Mouse (Mus musculus): ENCODE measurements at regions not wholly inside any gene's neighbourhood (a gene's known extent, or its start where the extent isn't known, plus 50 kb on each side); places are given as distances from the start of the nearest gene placed in this dataset.
"Not testable (repeated sequence)": the region's sequence is repeated elsewhere in the genome, so short reads cannot be mapped to it uniquely, and the experiment has no call there.

- peaks cover 2% of the 10 kb centered on the region; the same call in 1 of the 2 replicates for H3K4me1 ChIP-seq (ENCODE audit: control insufficient read depth, insufficient read depth, low read length)
- H3K4me3 ChIP-seq (ENCODE audit: insufficient read depth, low read length): no peak overlapping the region
- TF ChIP-seq POLR2A (IDR thresholded peaks at IDR 0.05; ENCODE audit: extremely low read depth, insufficient read depth, low read length): no peak
- TF ChIP-seq CTCF (IDR thresholded peaks at IDR 0.05; ENCODE audit: extremely low read depth, insufficient read depth, low read length): no peak
- H3K27ac ChIP-seq (ENCODE audit: insufficient read depth, low read length): no peak overlapping the region
Observed at GRCm38 (mm10) chr8:103625166-103625890, 476.1 kb upstream of the Cdh5 start.

- Histone ChIP-seq H3K4me1 (ENCODE audit: control insufficient read depth, insufficient read depth, low read length) (peaks cover 2% of the 10 kb centered on the region; the same call in 1 of the 2 replicates), H3K27ac (ENCODE audit: insufficient read depth, low read length) (no peak overlapping the region), H3K4me3 (ENCODE audit: insufficient read depth, low read length) (no peak overlapping the region)
- TF ChIP-seq CTCF (IDR thresholded peaks at IDR 0.05; ENCODE audit: extremely low read depth, insufficient read depth, low read length): no peak
- TF ChIP-seq POLR2A (IDR thresholded peaks at IDR 0.05; ENCODE audit: extremely low read depth, insufficient read depth, low read length): no peak
Observed at GRCm38 (mm10) chr8:103626446-103626845, 475.0 kb upstream of the Cdh5 start.

GRCm38 (mm10) chr8:103632543-103632942 lies 468.9 kb upstream of the Cdh5 start:
- no peak for TF ChIP-seq CTCF (IDR thresholded peaks at IDR 0.05; ENCODE audit: extremely low read depth, insufficient read depth, low read length)
- no peak for TF ChIP-seq POLR2A (IDR thresholded peaks at IDR 0.05; ENCODE audit: extremely low read depth, insufficient read depth, low read length)
- Histone ChIP-seq H3K4me3 (ENCODE audit: insufficient read depth, low read length) (no peak overlapping the region), H3K27ac (ENCODE audit: insufficient read depth, low read length) (no peak overlapping the region), H3K4me1 (ENCODE audit: control insufficient read depth, insufficient read depth, low read length) (no peaks in the 10 kb centered on the region)

- no peaks in the 10 kb centered on the region for H3K4me1 ChIP-seq (ENCODE audit: control insufficient read depth, insufficient read depth, low read length)
- H3K4me3 ChIP-seq (ENCODE audit: insufficient read depth, low read length): no peak overlapping the region
- H3K27ac ChIP-seq (ENCODE audit: insufficient read depth, low read length): no peak overlapping the region
- TF ChIP-seq CTCF (IDR thresholded peaks at IDR 0.05; ENCODE audit: extremely low read depth, insufficient read depth, low read length) (no peak), POLR2A (IDR thresholded peaks at IDR 0.05; ENCODE audit: extremely low read depth, insufficient read depth, low read length) (no peak)
Observed at GRCm38 (mm10) chr8:103634951-103635350, 466.5 kb upstream of the Cdh5 start.

- H3K27ac ChIP-seq (ENCODE audit: insufficient read depth, low read length): no peak overlapping the region
- H3K4me3 ChIP-seq (ENCODE audit: insufficient read depth, low read length): no peak overlapping the region
- TF ChIP-seq CTCF (IDR thresholded peaks at IDR 0.05; ENCODE audit: extremely low read depth, insufficient read depth, low read length) (no peak), POLR2A (IDR thresholded peaks at IDR 0.05; ENCODE audit: extremely low read depth, insufficient read depth, low read length) (no peak)
- no peaks in the 10 kb centered on the region for H3K4me1 ChIP-seq (ENCODE audit: control insufficient read depth, insufficient read depth, low read length)
Observed at GRCm38 (mm10) chr8:103643621-103644020, 457.8 kb upstream of the Cdh5 start.

- TF ChIP-seq POLR2A (IDR thresholded peaks at IDR 0.05; ENCODE audit: extremely low read depth, insufficient read depth, low read length) (no peak), CTCF (IDR thresholded peaks at IDR 0.05; ENCODE audit: extremely low read depth, insufficient read depth, low read length) (no peak)
- H3K27ac ChIP-seq (ENCODE audit: insufficient read depth, low read length): no peak overlapping the region
- H3K4me1 ChIP-seq (ENCODE audit: control insufficient read depth, insufficient read depth, low read length): no peaks in the 10 kb centered on the region
- H3K4me3 ChIP-seq (ENCODE audit: insufficient read depth, low read length): no peak overlapping the region
Observed at GRCm38 (mm10) chr8:103644106-103644505, 457.3 kb upstream of the Cdh5 start.

- no peak overlapping the region for H3K4me3 ChIP-seq (ENCODE audit: insufficient read depth, low read length)
- H3K4me1 ChIP-seq (ENCODE audit: control insufficient read depth, insufficient read depth, low read length): no peaks in the 10 kb centered on the region
- TF ChIP-seq CTCF (IDR thresholded peaks at IDR 0.05; ENCODE audit: extremely low read depth, insufficient read depth, low read length) (no peak), POLR2A (IDR thresholded peaks at IDR 0.05; ENCODE audit: extremely low read depth, insufficient read depth, low read length) (no peak)
- H3K27ac ChIP-seq (ENCODE audit: insufficient read depth, low read length): no peak overlapping the region
Observed at GRCm38 (mm10) chr8:103644845-103645244, 456.6 kb upstream of the Cdh5 start.

- Histone ChIP-seq H3K4me3 (ENCODE audit: insufficient read depth, low read length) (no peak overlapping the region), H3K4me1 (ENCODE audit: control insufficient read depth, insufficient read depth, low read length) (no peaks in the 10 kb centered on the region), H3K27ac (ENCODE audit: insufficient read depth, low read length) (no peak overlapping the region)
- TF ChIP-seq CTCF (IDR thresholded peaks at IDR 0.05; ENCODE audit: extremely low read depth, insufficient read depth, low read length): no peak
Observed at GRCm38 (mm10) chr8:103664796-103665195, 436.6 kb upstream of the Cdh5 start.

- not testable (repeated sequence) for H3K4me3 ChIP-seq (ENCODE audit: insufficient read depth, low read length); H3K27ac ChIP-seq (ENCODE audit: insufficient read depth, low read length); H3K4me1 ChIP-seq (ENCODE audit: control insufficient read depth, insufficient read depth, low read length)
Observed at GRCm38 (mm10) chr8:103686233-103686632, 415.2 kb upstream of the Cdh5 start.

- Histone ChIP-seq H3K27ac (ENCODE audit: insufficient read depth, low read length) (no peak overlapping the region), H3K4me3 (ENCODE audit: insufficient read depth, low read length) (no peak overlapping the region), H3K4me1 (ENCODE audit: control insufficient read depth, insufficient read depth, low read length) (no peaks in the 10 kb centered on the region; the same call in 1 of the 2 replicates)
- no peak for TF ChIP-seq CTCF (IDR thresholded peaks at IDR 0.05; ENCODE audit: extremely low read depth, insufficient read depth, low read length)
- TF ChIP-seq POLR2A (IDR thresholded peaks at IDR 0.05; ENCODE audit: extremely low read depth, insufficient read depth, low read length): no peak
Observed at GRCm38 (mm10) chr8:103690438-103690837, 411.0 kb upstream of the Cdh5 start.
